Mouse (Mus musculus) cerebellum, adult 9-10 months (tissue): ENCODE measurements around the gene Gm9376.
A peak's percentile ranks its signal among the peaks of the same experiment; 100 is the strongest.

Source experiments
- DNase-seq: peaks from one replicate; pipeline ENCODE4 v3.0.0; 2022

The Gm9376 gene

GRCm38 (mm10) chr14:118266660-118267059, at the start of gene Gm9376:
Gene Gm9376, plus strand, starts transcription at chr14:118266960.
- DNase-seq: no peak

- no peak for DNase-seq
Measured at GRCm38 (mm10) chr14:118220885-118221284, 45.9 kb upstream of the Gm9376 start.

- DNase-seq: no peak
Measured at GRCm38 (mm10) chr14:118225061-118225743, 41.6 kb upstream of the Gm9376 start.

GRCm38 (mm10) chr14:118225911-118226310, 40.8 kb upstream of the Gm9376 start:
- no peak for DNase-seq

- no peak for DNase-seq
Measured at GRCm38 (mm10) chr14:118226471-118227155, 40.1 kb upstream of the Gm9376 start.

GRCm38 (mm10) chr14:118232381-118232970, 34.3 kb upstream of the Gm9376 start:
- no peak for DNase-seq

GRCm38 (mm10) chr14:118233786-118234540, 32.8 kb upstream of the Gm9376 start:
- no peak for DNase-seq

GRCm38 (mm10) chr14:118234541-118235210, 32.1 kb upstream of the Gm9376 start:
- no peak for DNase-seq

GRCm38 (mm10) chr14:118235361-118235972, 31.3 kb upstream of the Gm9376 start:
- no peak for DNase-seq

GRCm38 (mm10) chr14:118235973-118236885, 30.5 kb upstream of the Gm9376 start:
- no peak for DNase-seq

GRCm38 (mm10) chr14:118236886-118237289, 29.9 kb upstream of the Gm9376 start, which contains the start of gene Sox21:
Gene Sox21, minus strand, starts transcription at chr14:118237030.
- peak; percentile 11 for DNase-seq

GRCm38 (mm10) chr14:118237786-118238185, 29.0 kb upstream of the Gm9376 start:
- DNase-seq: no peak

GRCm38 (mm10) chr14:118239351-118239750, 27.4 kb upstream of the Gm9376 start:
- no peak for DNase-seq

GRCm38 (mm10) chr14:118241416-118241815, 25.3 kb upstream of the Gm9376 start:
- no peak for DNase-seq

GRCm38 (mm10) chr14:118253381-118253780, 13.4 kb upstream of the Gm9376 start:
- DNase-seq: no peak

GRCm38 (mm10) chr14:118268849-118269248, 2.1 kb downstream of the Gm9376 start:
- DNase-seq: no peak

- no peak for DNase-seq
Measured at GRCm38 (mm10) chr14:118272594-118273555, 6.1 kb downstream of the Gm9376 start.

GRCm38 (mm10) chr14:118277704-118278498, 11.1 kb downstream of the Gm9376 start:
- no peak for DNase-seq

GRCm38 (mm10) chr14:118282272-118282671, 15.5 kb downstream of the Gm9376 start:
- no peak for DNase-seq
